Mouse (Mus musculus) neural tube, embryonic 14.5 days (tissue): ENCODE measurements around the gene Mov10. TPM values are rescaled to one million over a fixed set of nuclear protein-coding genes. Genes with fewer than 3 reads are reported as not detected.
"Not testable (repeated sequence)": the region's sequence is repeated elsewhere in the genome, so short reads cannot be mapped to it uniquely, and the experiment has no call there.

Experiments used
- ATAC-seq: fragments of 200-750 bp; cut with Nextera tagmentation; 2 replicates; pipeline ENCODE4 v1.8.0; 2017; ENCODE audit warnings: low read depth, mild to moderate bottlenecking, moderate TSS enrichment, moderate library complexity
- H3K27ac ChIP-seq: fragments of 300-500 bp; sonication (generic); 2 replicates; pipeline ENCODE4 v1.5.1; 2014; ENCODE audit warnings: low read depth, mild to moderate bottlenecking, control low read depth, low read length, moderate library complexity, mixed read lengths
- H3K27me3 ChIP-seq: fragments of 300-500 bp; sonication (generic); 2 replicates; pipeline ENCODE4 v1.6.1; 2014; ENCODE audit warnings: low read length; ENCODE audit not compliant: control insufficient read depth, insufficient read depth
- H3K36me3 ChIP-seq: fragments of 300-500 bp; sonication (generic); 2 replicates; pipeline ENCODE4 v1.6.1; 2014; ENCODE audit warnings: low read length, mixed read lengths; ENCODE audit not compliant: control insufficient read depth, insufficient read depth
- H3K4me1 ChIP-seq: fragments of 300-500 bp; sonication (generic); 2 replicates; pipeline ENCODE4 v1.6.1; 2014; ENCODE audit warnings: low read length; ENCODE audit not compliant: control insufficient read depth, insufficient read depth
- H3K4me2 ChIP-seq: fragments of 300-500 bp; sonication (generic); 2 replicates; pipeline ENCODE4 v1.6.1; 2014; ENCODE audit warnings: mild to moderate bottlenecking, low read depth, low read length, control low read depth
- H3K4me3 ChIP-seq: fragments of 300-500 bp; sonication (generic); 2 replicates; pipeline ENCODE4 v1.5.1; 2014; ENCODE audit warnings: low read depth, low read length, control low read depth, mixed read lengths
- H3K9ac ChIP-seq: fragments of 300-500 bp; sonication (generic); replicated peaks from 2 replicates; pipeline ENCODE4 v1.6.1; 2014; ENCODE audit warnings: low read depth, mild to moderate bottlenecking, control low read depth, low read length, mixed read lengths
- H3K9me3 ChIP-seq: fragments of 300-500 bp; sonication (generic); 2 replicates; pipeline ENCODE4 v1.6.1; 2016; ENCODE audit warnings: low read length; ENCODE audit not compliant: control insufficient read depth
- WGBS: fragments of 180-500 bp; shearing (Covaris S2); extraction: QIAGEN DNeasy Blood & Tissue Kit; methylation state at CpG from one replicate; pipeline ENCODE4 v1.1.7; 2014; 5-methylcytosine and 5-hydroxymethylcytosine counted together
- polyA plus RNA-seq: library from polyadenylated mRNA; unstranded; fragments of >200 nt; fragmentation: Nextera tagmentation; extraction: Ambion mirVana; gene quantifications from 2 replicates; pipeline ENCODE4 v1.2.1, GENCODE M21; 2014

Mov10 gene
- 3.8 and 7.4 TPM in 2 replicates for polyA plus RNA-seq

DNA sequence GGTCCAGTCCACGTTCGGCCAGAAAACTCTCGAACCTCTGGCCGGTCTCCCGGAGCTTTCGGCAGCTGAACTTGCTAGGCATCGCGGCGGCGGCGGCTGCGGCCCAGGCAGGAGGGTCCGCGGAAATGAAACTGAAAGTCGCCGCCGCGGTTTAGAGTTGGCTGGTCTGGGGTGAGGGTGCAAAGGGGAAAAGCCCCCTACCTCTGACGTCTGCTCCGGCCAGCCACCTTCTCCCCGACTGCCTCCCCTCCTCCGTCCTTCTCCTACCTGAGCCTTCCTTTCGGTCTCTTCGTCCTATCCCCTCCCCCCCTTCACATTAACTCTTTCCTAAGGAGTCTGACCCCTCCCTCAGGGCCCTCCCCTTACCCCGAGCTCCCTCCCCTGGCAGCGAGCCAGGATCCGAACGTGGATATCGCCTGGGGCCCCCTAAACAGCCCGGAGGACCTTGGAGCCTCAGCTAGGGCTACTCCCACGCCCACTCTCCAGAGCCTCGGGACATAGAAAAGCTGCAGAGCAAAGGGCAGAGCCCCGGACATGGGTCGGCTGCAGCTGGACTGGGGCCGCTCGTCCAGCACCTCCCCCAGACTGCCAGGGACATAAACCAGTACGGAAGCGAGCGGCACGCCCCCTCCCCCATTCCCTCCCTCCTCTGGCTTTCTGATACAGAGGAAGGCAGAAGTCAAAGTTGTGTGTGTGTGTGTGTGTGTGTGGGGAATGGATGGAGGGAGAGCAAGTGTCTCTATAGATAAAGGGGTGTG, at the start of gene Mov10:
TSS of gene Mov10 (minus strand) at position 573 of the 758 bp plus-strand sequence.
- ATAC-seq = peak; percentile 75
- peak within 1 kb of the TSS; percentile 77 for H3K9ac ChIP-seq
- peaks cover 5% of the 10 kb centered on the region; the same call in 1 of the 2 replicates for H3K4me1 ChIP-seq
- no peaks in the 10 kb centered on the region for H3K9me3 ChIP-seq
- under 1% methylated on average over 39 of the region's 40 CpGs for WGBS
- H3K4me3 ChIP-seq = peak within 1 kb of the TSS; percentile 72
- H3K4me2 ChIP-seq = peak within 1 kb of the TSS; percentile 97
- H3K27me3 ChIP-seq = no peaks in the 10 kb centered on the region
- 0 out of 2 replicates have a peak, but pooled peaks cover 2% of the 10 kb centered on the region for H3K36me3 ChIP-seq
- peak within 1 kb of the TSS; percentile 48; the same call in 1 of the 2 replicates for H3K27ac ChIP-seq

DNA sequence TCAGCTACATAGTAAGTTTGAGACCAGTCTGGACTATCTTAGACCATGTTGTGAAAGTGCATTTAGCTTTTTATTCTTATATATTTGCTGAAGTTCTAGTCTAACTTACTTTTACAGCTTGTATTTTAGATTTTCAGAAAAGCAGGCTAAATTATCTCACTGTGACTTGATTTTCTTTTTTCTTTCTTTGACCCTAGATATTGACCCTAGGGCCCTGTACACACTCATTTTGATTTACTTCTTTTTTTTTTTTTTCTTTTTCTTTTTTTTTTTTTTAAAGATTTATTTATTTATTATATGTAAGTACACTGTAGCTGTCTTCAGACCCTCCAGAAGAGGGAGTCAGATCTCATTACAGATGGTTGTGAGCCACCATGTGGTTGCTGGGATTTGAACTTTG, 48.3 kb upstream of the Mov10 start:
- H3K36me3 ChIP-seq = peaks cover 11% of the 10 kb centered on the region
- H3K27ac ChIP-seq, H3K9me3 ChIP-seq, H3K9ac ChIP-seq, H3K4me3 ChIP-seq, ATAC-seq, H3K27me3 ChIP-seq, H3K4me2 ChIP-seq: not testable (repeated sequence)
- H3K4me1 ChIP-seq = peaks cover 18% of the 10 kb centered on the region

DNA sequence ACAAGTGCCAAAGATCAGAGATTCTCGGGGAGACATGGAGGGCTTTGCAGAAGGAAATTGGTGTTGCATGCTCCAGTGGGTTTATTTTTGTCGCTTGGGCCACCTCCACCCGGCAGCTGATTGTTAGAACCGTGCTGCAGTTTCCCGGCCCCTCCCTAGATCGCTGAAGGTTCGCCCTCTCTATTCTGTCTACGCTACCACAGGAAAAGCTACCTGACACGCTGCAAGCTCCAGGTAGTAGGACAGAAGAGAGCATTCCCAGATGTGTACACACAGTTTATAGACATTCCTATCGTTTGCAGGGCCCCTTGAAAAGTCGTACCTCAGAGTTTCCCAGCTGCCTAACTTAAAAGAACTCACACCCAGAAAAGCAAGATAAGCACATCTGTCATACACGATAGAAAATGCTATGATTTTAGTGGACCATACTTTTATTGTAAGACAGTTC, 47.0 kb upstream of the Mov10 start:
- ATAC-seq = peak; percentile 12; the same call in 1 of the 2 replicates
- Histone ChIP-seq H3K4me2 (peak overlapping the region; percentile 68), H3K27me3 (no peaks in the 10 kb centered on the region), H3K27ac (peak overlapping the region; percentile 94), H3K9ac (peak overlapping the region; percentile 88), H3K36me3 (no peaks in the 10 kb centered on the region; the same call in 1 of the 2 replicates), H3K4me1 (peaks cover 23% of the 10 kb centered on the region), H3K9me3 (no peaks in the 10 kb centered on the region), H3K4me3 (peak overlapping the region; percentile 76)
- WGBS = 2% methylated on average over 12 of the region's 12 CpGs

DNA sequence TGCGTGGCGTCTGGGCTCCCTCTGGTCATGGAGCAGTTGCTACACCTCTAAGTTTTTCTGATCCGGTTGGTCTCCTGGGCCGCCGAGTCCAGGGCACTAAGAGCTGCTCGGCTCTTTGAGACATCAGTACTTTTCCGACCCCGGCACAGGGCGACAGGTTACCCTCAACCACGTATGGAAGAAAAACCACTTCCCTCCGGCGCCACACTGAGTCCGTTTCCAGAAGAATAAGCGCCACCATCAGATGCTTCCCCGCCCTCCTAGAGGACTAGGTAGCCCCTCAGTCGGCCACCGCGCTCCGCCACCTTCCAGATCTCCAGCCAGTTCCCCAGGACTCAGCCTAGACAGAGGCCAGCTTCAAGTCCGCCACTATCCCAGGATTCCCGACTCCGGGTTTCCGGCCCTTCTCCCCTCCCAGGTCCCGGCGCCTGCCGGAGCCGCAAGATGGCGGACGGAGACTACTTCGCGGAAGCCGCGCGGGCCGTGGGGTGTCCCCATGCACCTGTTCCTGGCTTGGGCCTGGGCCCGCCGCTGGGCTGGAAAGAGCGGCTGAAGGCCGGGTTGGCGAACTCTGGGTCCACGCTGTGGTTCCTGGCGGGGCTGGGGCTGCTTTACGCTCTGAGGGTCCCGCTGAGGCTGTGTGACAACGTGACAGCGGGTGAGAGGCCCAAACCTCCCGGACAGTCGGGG, 46.4 kb upstream of the Mov10 start:
- WGBS = under 1% methylated on average over 48 of the region's 48 CpGs
- Histone ChIP-seq H3K4me1 (peaks cover 23% of the 10 kb centered on the region), H3K9ac (peak overlapping the region; percentile 88), H3K4me2 (peak overlapping the region; percentile 68), H3K27me3 (no peaks in the 10 kb centered on the region), H3K36me3 (no peaks in the 10 kb centered on the region; the same call in 1 of the 2 replicates), H3K9me3 (no peaks in the 10 kb centered on the region), H3K27ac (peak overlapping the region; percentile 94), H3K4me3 (peak overlapping the region; percentile 76)
- ATAC-seq = peak; percentile 95

DNA sequence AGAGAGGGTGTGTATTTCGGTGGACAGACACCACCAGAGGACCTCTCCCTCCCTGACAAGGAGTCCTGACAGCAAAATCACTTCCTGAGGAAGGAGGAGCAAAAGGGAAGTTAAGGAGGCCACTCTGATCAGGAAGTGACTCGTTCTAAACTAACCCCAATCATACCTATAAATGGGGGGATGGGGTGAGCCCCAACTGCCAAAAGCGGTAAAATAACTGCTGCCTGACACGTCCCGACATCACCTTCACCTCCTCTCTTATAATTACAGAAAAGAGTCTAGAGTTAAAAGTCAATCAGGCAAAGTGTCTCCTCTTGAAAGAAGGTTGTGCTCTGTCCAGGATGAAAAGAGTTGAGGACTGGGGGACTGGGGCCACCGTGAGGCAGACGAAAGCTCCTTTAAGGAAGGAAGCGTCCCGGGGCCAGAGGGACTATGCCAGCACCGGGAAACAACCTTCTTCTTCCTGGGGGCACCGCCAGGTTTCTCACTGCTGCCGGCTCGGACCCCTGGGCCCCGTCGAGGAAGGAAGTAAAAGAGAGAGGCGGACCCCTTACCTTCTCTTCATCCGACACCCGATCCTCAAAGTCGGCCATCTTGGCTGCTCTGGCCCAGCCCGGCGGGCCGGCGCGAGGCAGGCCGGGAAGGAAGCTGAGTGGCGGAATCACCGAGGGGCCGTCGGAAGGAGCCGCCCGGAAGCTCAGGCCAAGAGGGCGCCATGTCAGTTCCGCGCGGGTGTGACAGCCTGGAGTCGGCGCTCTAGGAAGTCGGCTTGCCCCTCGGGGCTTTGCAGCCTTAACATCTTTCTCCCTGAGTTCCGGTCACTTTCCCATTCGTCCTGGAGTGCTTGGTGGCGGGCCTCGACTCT, 45.7 kb upstream of the Mov10 start, which contains the start of the genes St7l and Capza1:
TSS of gene St7l (plus strand) at position 220 of the 865 bp plus-strand sequence.
TSS of gene Capza1 (minus strand) at position 720 of the 865 bp plus-strand sequence.
- H3K4me3 ChIP-seq = peak within 1 kb of the TSS; percentile 76
- ATAC-seq = peak; percentile 98
- H3K36me3 ChIP-seq = no peaks in the 10 kb centered on the region; the same call in 1 of the 2 replicates
- peak within 1 kb of the TSS; percentile 68 for H3K4me2 ChIP-seq
- peaks cover 23% of the 10 kb centered on the region for H3K4me1 ChIP-seq
- peak within 1 kb of the TSS; percentile 88 for H3K9ac ChIP-seq
- H3K9me3 ChIP-seq = no peaks in the 10 kb centered on the region
- under 1% methylated on average over 43 of the region's 43 CpGs for WGBS
- H3K27ac ChIP-seq = peak within 1 kb of the TSS; percentile 94
- no peaks in the 10 kb centered on the region for H3K27me3 ChIP-seq

DNA sequence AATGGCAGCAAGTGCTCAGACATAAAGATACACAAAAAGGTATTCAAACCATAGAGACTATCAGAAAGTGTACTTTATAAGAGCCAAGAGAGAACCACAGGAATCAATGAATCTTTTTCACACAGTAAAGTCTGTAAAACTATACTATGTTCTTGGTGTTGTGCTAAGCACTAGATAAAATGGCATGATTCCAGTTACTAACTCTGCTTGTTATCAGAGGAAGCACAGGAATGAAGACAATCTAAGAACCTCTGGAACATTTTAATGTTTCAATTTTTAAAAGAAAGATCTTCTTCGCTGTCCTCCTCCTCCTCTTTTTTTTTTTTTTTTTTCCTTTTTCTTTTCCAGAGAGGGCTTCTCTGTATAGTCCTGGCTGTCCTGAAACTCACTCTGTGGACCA, 40.2 kb upstream of the Mov10 start:
- Histone ChIP-seq H3K27me3 (no peaks in the 10 kb centered on the region), H3K27ac (no peak overlapping the region), H3K4me1 (peaks cover 13% of the 10 kb centered on the region), H3K9me3 (no peaks in the 10 kb centered on the region), H3K4me2 (no peak overlapping the region), H3K36me3 (no peaks in the 10 kb centered on the region), H3K9ac (no peak overlapping the region), H3K4me3 (no peak overlapping the region)
- WGBS = 100% methylated on average over 1 of the region's 1 CpGs
- no peak for ATAC-seq

DNA sequence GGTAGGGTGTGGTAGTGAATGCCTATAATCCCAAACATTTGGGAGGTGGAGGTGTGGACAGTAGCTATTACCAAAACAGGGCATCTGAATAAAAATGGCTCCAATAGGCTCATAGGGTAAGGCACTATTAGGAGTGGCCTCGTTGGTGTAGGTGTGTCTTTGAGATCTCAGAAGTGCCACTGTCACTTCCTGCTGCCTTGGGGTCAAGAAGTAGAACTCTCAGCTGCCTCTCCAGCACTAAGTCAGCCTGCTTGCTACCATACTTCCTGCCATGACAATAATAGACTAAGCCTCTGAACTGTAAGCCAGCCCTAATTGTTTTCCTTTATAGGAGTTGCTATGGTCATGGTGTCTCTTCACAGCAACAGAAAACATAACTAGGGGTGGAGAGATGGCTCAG, 37.7 kb upstream of the Mov10 start:
- peaks cover 2% of the 10 kb centered on the region; the same call in 1 of the 2 replicates for H3K4me1 ChIP-seq
- no peaks in the 10 kb centered on the region for H3K9me3 ChIP-seq
- H3K27me3 ChIP-seq = no peaks in the 10 kb centered on the region
- H3K4me2 ChIP-seq = no peak overlapping the region
- WGBS = 61% methylated on average over 1 of the region's 1 CpGs
- no peaks in the 10 kb centered on the region for H3K36me3 ChIP-seq
- no peak overlapping the region for H3K4me3 ChIP-seq
- ATAC-seq = no peak
- no peak overlapping the region for H3K9ac ChIP-seq
- no peak overlapping the region for H3K27ac ChIP-seq

DNA sequence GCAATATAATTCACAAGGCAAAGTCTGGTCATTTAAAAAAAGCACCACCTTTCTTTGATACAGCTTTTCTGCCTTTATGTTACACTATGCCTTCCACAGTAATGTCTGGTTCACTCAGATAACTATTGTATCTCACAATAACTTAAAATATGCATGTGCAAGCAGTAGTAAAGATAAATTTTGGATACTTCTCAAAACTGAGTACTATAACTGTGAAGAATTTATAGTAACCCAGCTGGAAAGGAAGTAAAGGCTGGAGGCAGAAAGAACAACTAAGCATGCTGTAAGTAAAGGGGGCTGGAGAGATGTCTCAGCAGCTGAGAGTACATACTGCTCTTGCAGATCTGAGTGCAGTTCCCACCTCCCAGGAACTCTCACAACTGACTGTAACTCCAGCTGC, 36.5 kb upstream of the Mov10 start:
- Histone ChIP-seq H3K9me3 (no peaks in the 10 kb centered on the region), H3K4me1 (no peaks in the 10 kb centered on the region), H3K4me2 (no peak overlapping the region), H3K36me3 (no peaks in the 10 kb centered on the region), H3K9ac (no peak overlapping the region), H3K27ac (no peak overlapping the region), H3K27me3 (no peaks in the 10 kb centered on the region), H3K4me3 (no peak overlapping the region)
- no peak for ATAC-seq
